Mouse (Mus musculus): ENCODE data around the gene Ergic1.

Gene Ergic1

GRCm38 (mm10) chr17:26575786-26576690, 14.7 kb downstream of the Ergic1 start:
- no peak for DNase-seq

GRCm38 (mm10) chr17:26576833-26577232, 15.5 kb downstream of the Ergic1 start:
- peak; percentile 64 to 68 for DNase-seq

GRCm38 (mm10) chr17:26577309-26577708, 16.0 kb downstream of the Ergic1 start:
- DNase-seq, result no peak

GRCm38 (mm10) chr17:26578162-26578561, 16.9 kb downstream of the Ergic1 start:
- no peak for DNase-seq

GRCm38 (mm10) chr17:26578771-26579170, 17.5 kb downstream of the Ergic1 start:
- DNase-seq, result no peak

GRCm38 (mm10) chr17:26579396-26579795, 18.1 kb downstream of the Ergic1 start:
- no peak for DNase-seq

- DNase-seq, result no peak
These were observed 19.6 kb downstream of the Ergic1 start for GRCm38 (mm10) chr17:26580873-26581401.

- peak; percentile 65 to 76 for DNase-seq
These were observed 21.0 kb downstream of the Ergic1 start for GRCm38 (mm10) chr17:26582297-26582696.

GRCm38 (mm10) chr17:26583056-26583455, 21.8 kb downstream of the Ergic1 start:
- DNase-seq, result no peak

- no peak for DNase-seq
These were observed 22.3 kb downstream of the Ergic1 start for GRCm38 (mm10) chr17:26583606-26584005.

GRCm38 (mm10) chr17:26584063-26584462, 22.8 kb downstream of the Ergic1 start:
- DNase-seq, result no peak

- DNase-seq, result peak; percentile 84 to 87
These were observed 23.4 kb downstream of the Ergic1 start for GRCm38 (mm10) chr17:26584558-26585136.

- DNase-seq, result no peak
These were observed 26.7 kb downstream of the Ergic1 start for GRCm38 (mm10) chr17:26587961-26588487.

- peak; percentile 70 to 80 for DNase-seq
These were observed 31.2 kb downstream of the Ergic1 start for GRCm38 (mm10) chr17:26592510-26592909.

- DNase-seq, result no peak
These were observed 31.9 kb downstream of the Ergic1 start for GRCm38 (mm10) chr17:26593199-26593598.

GRCm38 (mm10) chr17:26594171-26594570, 32.9 kb downstream of the Ergic1 start:
- no peak for DNase-seq

GRCm38 (mm10) chr17:26594958-26595357, 33.7 kb downstream of the Ergic1 start:
- DNase-seq, result no peak

- DNase-seq, result no peak
These were observed 34.3 kb downstream of the Ergic1 start for GRCm38 (mm10) chr17:26595448-26596167.

- peak in 1 of 2 experiments; percentile 62 for DNase-seq
These were observed 34.9 kb downstream of the Ergic1 start for GRCm38 (mm10) chr17:26596168-26596658.

- DNase-seq, result no peak
These were observed 35.7 kb downstream of the Ergic1 start for GRCm38 (mm10) chr17:26596856-26597481.

- DNase-seq, result no peak
These were observed 37.6 kb downstream of the Ergic1 start for GRCm38 (mm10) chr17:26598845-26599244.

GRCm38 (mm10) chr17:26600913-26601447, 39.7 kb downstream of the Ergic1 start:
- DNase-seq, result no peak

All from lung, adult 18-20 months (tissue).